Mouse (Mus musculus) MEL (cell line): Measurements from ENCODE around the gene Smg6. TPM values are rescaled to one million over a fixed set of nuclear protein-coding genes. Genes with fewer than 3 reads are reported as not detected.

ENCODE experiments used
- DNase-seq: peaks from one replicate; pipeline ENCODE4 v3.0.0; 2011; ENCODE audit warnings: low read depth, low spot score
- H3K27ac ChIP-seq: 2 replicates; pipeline ENCODE4 v1.5.1; 2012; ENCODE audit warnings: low read depth, mild to moderate bottlenecking, control low read depth, low read length, moderate library complexity; ENCODE audit not compliant: control insufficient read depth
- H3K27me3 ChIP-seq, 2 experiments: fragments of 150-350 bp in 1 of 2; sonication (generic) in 1 of 2; 2 replicates each; pipeline ENCODE4 v1.6.1; 2012; ENCODE audit warnings: low read length in 2 of 2, mild to moderate bottlenecking in 2 of 2, improper control_type of control experiment in 1 of 2, moderate library complexity in 1 of 2; ENCODE audit not compliant: insufficient read depth in 2 of 2, control insufficient read depth in 1 of 2
- H3K36me3 ChIP-seq, 2 experiments: 2 replicates each; pipeline ENCODE4 v1.6.1; 2012 to 2014; ENCODE audit warnings: low read length in 2 of 2, improper control_type of control experiment in 1 of 2, inconsistent platforms in 1 of 2, mild to moderate bottlenecking in 1 of 2; ENCODE audit not compliant: insufficient read depth in 2 of 2, control insufficient read depth in 1 of 2
- H3K4me1 ChIP-seq, 2 experiments: fragments of 150-350 bp in 1 of 2; sonication (generic) in 1 of 2; 2 replicates each; pipeline ENCODE4 v1.6.1; 2012; ENCODE audit warnings: low read length in 2 of 2, improper control_type of control experiment in 1 of 2, mild to moderate bottlenecking in 1 of 2; ENCODE audit not compliant: insufficient read depth in 2 of 2, control insufficient read depth in 1 of 2
- H3K4me3 ChIP-seq, 2 experiments: fragments of 150-350 bp in 1 of 2; sonication (generic) in 1 of 2; 2 replicates each; pipeline ENCODE4 v1.5.1; 2012; ENCODE audit warnings: low read depth in 2 of 2, low read length in 2 of 2, mild to moderate bottlenecking in 2 of 2, moderate library complexity in 2 of 2, control low read depth in 1 of 2, improper control_type of control experiment in 1 of 2; ENCODE audit not compliant: control insufficient read depth in 1 of 2, insufficient read depth in 1 of 2
- H3K79me2 ChIP-seq: 2 replicates; pipeline ENCODE4 v1.6.1; 2012; ENCODE audit warnings: mild to moderate bottlenecking, low read length, moderate library complexity; ENCODE audit not compliant: control insufficient read depth, poor library complexity, insufficient read depth
- H3K9ac ChIP-seq: 2 replicates; pipeline ENCODE4 v1.6.1; 2012; ENCODE audit warnings: low read depth, mild to moderate bottlenecking, control low read depth, low read length, moderate library complexity; ENCODE audit not compliant: control insufficient read depth, poor library complexity, severe bottlenecking
- H3K9me3 ChIP-seq: fragments of 150-350 bp; sonication (generic); replicated peaks from 2 replicates; pipeline ENCODE4 v1.6.1; 2012; ENCODE audit warnings: mild to moderate bottlenecking, low read length, improper control_type of control experiment, moderate library complexity; ENCODE audit not compliant: insufficient read depth
- CHD2 ChIP-seq: IDR thresholded peaks from 2 replicates; pipeline ENCODE4 v1.6.1; 2011; ENCODE audit warnings: low read length, improper control_type of control experiment
- CTCF ChIP-seq, 3 experiments: IDR thresholded peaks in 2 of 3; conservative IDR thresholded peaks in 1 of 3; 2 replicates each; pipeline ENCODE4 v1.5.1; 2011 to 2012; ENCODE audit warnings: low read length in 3 of 3, low read depth in 2 of 3, mild to moderate bottlenecking in 2 of 3, improper control_type of control experiment in 1 of 3, inconsistent platforms in 1 of 3, mixed read lengths in 1 of 3, moderate library complexity in 1 of 3; ENCODE audit not compliant: control insufficient read depth in 1 of 3, insufficient read depth in 1 of 3, poor library complexity in 1 of 3, severe bottlenecking in 1 of 3
- E2F4 ChIP-seq: IDR thresholded peaks from 2 replicates; pipeline ENCODE4 v1.6.1; 2011; ENCODE audit warnings: low read depth, low read length, improper control_type of control experiment, borderline replicate concordance
- EP300 ChIP-seq, 2 experiments: IDR thresholded peaks; 2 replicates each; pipeline ENCODE4 v1.6.1; 2011; ENCODE audit warnings: improper control_type of control experiment in 2 of 2, low read length in 2 of 2, low read depth in 1 of 2, mild to moderate bottlenecking in 1 of 2
- ETS1 ChIP-seq: IDR thresholded peaks from 2 replicates; pipeline ENCODE4 v1.6.1; 2012; ENCODE audit warnings: low read depth, mild to moderate bottlenecking, inconsistent platforms, low read length, improper control_type of control experiment, moderate library complexity
- GABPA ChIP-seq: IDR thresholded peaks from 2 replicates; pipeline ENCODE4 v1.6.1; 2012; ENCODE audit warnings: low read depth, mild to moderate bottlenecking, inconsistent platforms, low read length, improper control_type of control experiment, moderate library complexity
- GATA1 ChIP-seq: IDR thresholded peaks from 2 replicates; pipeline ENCODE4 v1.6.1; 2011; ENCODE audit warnings: low read depth, low read length, improper control_type of control experiment
- HCFC1 ChIP-seq: IDR thresholded peaks from 2 replicates; pipeline ENCODE4 v1.6.1; 2012; ENCODE audit warnings: low read depth, mild to moderate bottlenecking, inconsistent platforms, low read length, improper control_type of control experiment, moderate library complexity
- JUND ChIP-seq: IDR thresholded peaks from 2 replicates; pipeline ENCODE4 v1.6.1; 2011; ENCODE audit warnings: low read depth, mild to moderate bottlenecking, improper control_type of control experiment, low read length
- MAX ChIP-seq: IDR thresholded peaks from 2 replicates; pipeline ENCODE4 v1.6.1; 2011; ENCODE audit warnings: low read length, improper control_type of control experiment
- MEF2A ChIP-seq: IDR thresholded peaks from 2 replicates; pipeline ENCODE4 v1.6.1; 2014; ENCODE audit warnings: low read depth, mild to moderate bottlenecking, inconsistent platforms, low read length, improper control_type of control experiment; ENCODE audit not compliant: poor library complexity, insufficient replicate concordance, severe bottlenecking; ENCODE audit errors: extremely low read depth
- MYB ChIP-seq: IDR thresholded peaks from 2 replicates; pipeline ENCODE4 v1.6.1; 2011; ENCODE audit warnings: mild to moderate bottlenecking, low read depth, low read length, improper control_type of control experiment
- NELFE ChIP-seq: IDR thresholded peaks from 2 replicates; pipeline ENCODE4 v1.6.1; 2011; ENCODE audit warnings: low read depth, low read length, improper control_type of control experiment
- NRF1 ChIP-seq: IDR thresholded peaks from 2 replicates; pipeline ENCODE4 v1.6.1; 2014; ENCODE audit warnings: low read depth, mild to moderate bottlenecking, inconsistent platforms, low read length, improper control_type of control experiment, moderate library complexity; ENCODE audit not compliant: poor library complexity, insufficient read depth, severe bottlenecking
- POLR2A ChIP-seq, 2 experiments: IDR thresholded peaks; 2 replicates each; pipeline ENCODE4 v1.6.1; 2011 to 2012; ENCODE audit warnings: low read length in 2 of 2, mild to moderate bottlenecking in 2 of 2, control low read depth in 1 of 2, improper control_type of control experiment in 1 of 2, low read depth in 1 of 2, moderate library complexity in 1 of 2; ENCODE audit not compliant: control insufficient read depth in 1 of 2, insufficient read depth in 1 of 2, poor library complexity in 1 of 2
- POLR2AphosphoS2 ChIP-seq: IDR thresholded peaks from 2 replicates; pipeline ENCODE4 v1.6.1; 2011; ENCODE audit warnings: low read length, improper control_type of control experiment
- POLR2AphosphoS5 ChIP-seq: IDR thresholded peaks from 2 replicates; pipeline ENCODE4 v1.6.1; 2012; ENCODE audit warnings: low read depth, borderline replicate concordance, mild to moderate bottlenecking, inconsistent platforms, low read length, moderate library complexity, mixed read lengths
- RCOR1 ChIP-seq: IDR thresholded peaks from 2 replicates; pipeline ENCODE4 v1.6.1; 2012; ENCODE audit warnings: low read depth, mild to moderate bottlenecking, inconsistent platforms, low read length, improper control_type of control experiment
- SIN3A ChIP-seq: IDR thresholded peaks from 2 replicates; pipeline ENCODE4 v1.6.1; 2012; ENCODE audit warnings: low read length, improper control_type of control experiment, inconsistent platforms
- SMC3 ChIP-seq: IDR thresholded peaks from 2 replicates; pipeline ENCODE4 v1.6.1; 2011; ENCODE audit warnings: low read depth, low read length, improper control_type of control experiment
- TBP ChIP-seq: IDR thresholded peaks from 2 replicates; pipeline ENCODE4 v1.8.0; 2011; ENCODE audit warnings: low read depth, low read length, improper control_type of control experiment
- TCF12 ChIP-seq: IDR thresholded peaks from 2 replicates; pipeline ENCODE4 v1.6.1; 2014; ENCODE audit warnings: low read depth, mild to moderate bottlenecking, inconsistent platforms, low read length, improper control_type of control experiment, moderate library complexity
- UBTF ChIP-seq: IDR thresholded peaks from 2 replicates; pipeline ENCODE4 v1.6.1; 2012; ENCODE audit warnings: low read depth, mild to moderate bottlenecking, inconsistent platforms, low read length, improper control_type of control experiment, moderate library complexity, borderline replicate concordance; ENCODE audit not compliant: insufficient read depth
- USF2 ChIP-seq, 2 experiments: IDR thresholded peaks; 2 replicates each; pipeline ENCODE4 v1.6.1; 2011 to 2012; ENCODE audit warnings: improper control_type of control experiment in 2 of 2, low read length in 2 of 2, borderline replicate concordance in 1 of 2, inconsistent platforms in 1 of 2, low read depth in 1 of 2, mild to moderate bottlenecking in 1 of 2; ENCODE audit not compliant: insufficient read depth in 1 of 2
- ZC3H11A ChIP-seq: IDR thresholded peaks from 2 replicates; pipeline ENCODE4 v1.6.1; 2012; ENCODE audit warnings: low read depth, mild to moderate bottlenecking, inconsistent platforms, low read length, improper control_type of control experiment
- ZKSCAN1 ChIP-seq: IDR thresholded peaks from 2 replicates; pipeline ENCODE4 v1.6.1; 2012; ENCODE audit warnings: low read depth, mild to moderate bottlenecking, inconsistent platforms, low read length, improper control_type of control experiment, moderate library complexity
- ZNF384 ChIP-seq: IDR thresholded peaks from 2 replicates; pipeline ENCODE4 v1.6.1; 2012; ENCODE audit warnings: low read depth, mild to moderate bottlenecking, inconsistent platforms, low read length, improper control_type of control experiment
- polyA plus RNA-seq, 2 experiments: library from polyadenylated mRNA; stranded (reverse) in 1 of 2; unstranded in 1 of 2; fragments of >175 nt in 1 of 2; fragments of >200 nt in 1 of 2; gene quantifications; 2 replicates each; pipeline versions ENCODE4 v1.2.1 to v1.2.4; 2012; ENCODE audit warnings: low replicate concordance in 2 of 2, low read depth in 1 of 2; ENCODE audit not compliant: insufficient read length in 2 of 2, insufficient read depth in 1 of 2, missing spikeins in 1 of 2
- total RNA-seq: library from RNA; depleted of rRNA; stranded (reverse); fragments of 300-350 nt; gene quantifications from 2 replicates; pipeline ENCODE4 v1.2.3, GENCODE M21; 2012

Gene Smg6
- total and polyA plus RNA-seq, 3 experiments: 11.6 to 19.0 TPM; not detected in 1

GRCm38 (mm10) chr11:75169405-75170080, 243.9 kb downstream of the Smg6 start, which contains the start of gene Hic1:
Gene Hic1, minus strand, starts transcription at chr11:75169519.
- DNase-seq: peak; percentile 89
- Histone ChIP-seq H3K4me1 (peaks cover 0 to 28% of the 10 kb centered on the region in 2 experiments; a peak in 3 of 4 replicates), H3K27ac (peak within 1 kb of the TSS; percentile 97), H3K9me3 (no peaks in the 10 kb centered on the region), H3K27me3 (no peaks in the 10 kb centered on the region), H3K79me2 (peaks cover 32% of the 10 kb centered on the region), H3K4me3 (peak within 1 kb of the TSS; percentile 70 to 81), H3K36me3 (peaks cover 0 to 18% of the 10 kb centered on the region in 2 experiments; a peak in 2 of 4 replicates), H3K9ac (peak within 1 kb of the TSS; percentile 85)
- no peak for TF ChIP-seq GABPA
- peak; percentile 53 for TF ChIP-seq TBP
- 0 out of 2 replicates have a peak, but pooled peaks have one; percentile 27 for TF ChIP-seq ETS1
- TF ChIP-seq GATA1: 0 out of 2 replicates have a peak, but pooled peaks have one; percentile 44

DNA sequence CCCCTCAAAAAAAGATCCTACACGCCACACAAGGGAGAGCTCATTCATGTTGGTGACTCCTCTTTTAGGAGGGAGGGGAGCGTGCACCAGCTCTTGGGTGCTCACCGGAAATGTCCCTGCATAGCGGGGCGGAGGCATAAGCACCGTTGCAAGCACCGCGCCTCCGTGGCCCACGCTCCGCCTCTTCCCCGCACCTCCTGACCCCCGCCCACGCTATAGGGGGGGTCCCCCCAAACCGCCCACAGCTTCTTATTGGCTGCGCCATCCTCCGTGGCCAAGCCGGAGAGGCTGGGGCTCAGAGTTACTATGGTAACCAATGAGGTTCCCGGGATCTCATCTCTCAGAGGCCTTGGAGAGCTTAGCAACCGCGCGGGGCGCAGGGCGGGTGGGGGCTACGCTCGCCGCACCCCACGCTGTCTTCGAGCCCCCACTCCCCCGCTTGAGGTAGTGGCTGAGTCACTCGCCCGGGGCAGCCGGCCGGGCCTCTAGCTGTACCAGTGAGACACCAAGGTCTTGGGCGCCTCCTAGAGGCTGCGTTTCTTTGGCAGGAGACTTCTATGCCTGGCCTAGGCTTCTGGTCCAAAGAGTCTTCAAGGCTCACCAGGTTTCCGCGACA, 244.6 kb downstream of the Smg6 start:
- peak; percentile 99 for DNase-seq
- peaks cover 30% of the 10 kb centered on the region for H3K79me2 ChIP-seq
- H3K9ac ChIP-seq: peak overlapping the region; percentile 85
- H3K27me3 ChIP-seq: no peaks in the 10 kb centered on the region
- peak overlapping the region; percentile 70 to 81 for H3K4me3 ChIP-seq
- peaks cover 0 to 21% of the 10 kb centered on the region in 2 experiments; a peak in 3 of 4 replicates for H3K4me1 ChIP-seq
- H3K36me3 ChIP-seq: peaks cover 0 to 12% of the 10 kb centered on the region in 2 experiments; a peak in 2 of 4 replicates
- H3K27ac ChIP-seq: peak overlapping the region; percentile 97
- H3K9me3 ChIP-seq: no peaks in the 10 kb centered on the region
- TF ChIP-seq EP300 (IDR thresholded peaks at IDR 0.05; ENCODE audit: low read depth in 1 of 2, low read length in 2 of 2) (peak in 1 of 2 experiments; percentile 69; a peak in 3 of 4 replicates), MAX (peak; percentile 49; the same call in 1 of the 2 replicates), RCOR1 (no peak; the same call in 1 of the 2 replicates), GABPA (no peak), NELFE (peak; percentile 89), ZNF384 (no peak), JUND (no peak), MYB (peak; percentile 63), ZKSCAN1 (no peak), USF2 (IDR thresholded peaks at IDR 0.05; ENCODE audit: borderline replicate concordance in 1 of 2, insufficient read depth in 1 of 2, low read depth in 1 of 2, low read length in 2 of 2) (no peak), TCF12 (0 out of 2 replicates have a peak, but pooled peaks have one; percentile 15), ETS1 (peak; percentile 35; the same call in 1 of the 2 replicates), E2F4 (no peak), CHD2 (no peak), NRF1 (no peak), CTCF (IDR thresholded peaks at IDR 0.05 in 2 of 3, conservative IDR thresholded peaks at IDR 0.05 in 1 of 3; ENCODE audit: control insufficient read depth in 1 of 3, insufficient read depth in 1 of 3, low read depth in 2 of 3, low read length in 3 of 3, poor library complexity in 1 of 3, severe bottlenecking in 1 of 3) (peak; percentile 77 to 96 (median 93); a peak in 5 of 6 replicates), UBTF (no peak), TBP (no peak; the same call in 1 of the 2 replicates), SIN3A (peak; percentile 87), MEF2A (no peak), ZC3H11A (peak; percentile 63), SMC3 (peak; percentile 71), POLR2AphosphoS5 (no peak), POLR2AphosphoS2 (no peak; the same call in 1 of the 2 replicates), POLR2A (IDR thresholded peaks at IDR 0.05; ENCODE audit: control insufficient read depth in 1 of 2, insufficient read depth in 1 of 2, low read depth in 1 of 2, low read length in 2 of 2, poor library complexity in 1 of 2) (peak; percentile 54 to 74; a peak in 3 of 4 replicates), HCFC1 (peak; percentile 3; the same call in 1 of the 2 replicates)
